Mouse (Mus musculus): Measurements from ENCODE around the gene Josd1. TPM values are rescaled to one million over a fixed set of nuclear protein-coding genes. Genes with fewer than 3 reads are reported as not detected.

The Josd1 gene
- total and polyA plus RNA-seq, 3 experiments = 16.7 to 23.3 (median 21.6) TPM

DNA sequence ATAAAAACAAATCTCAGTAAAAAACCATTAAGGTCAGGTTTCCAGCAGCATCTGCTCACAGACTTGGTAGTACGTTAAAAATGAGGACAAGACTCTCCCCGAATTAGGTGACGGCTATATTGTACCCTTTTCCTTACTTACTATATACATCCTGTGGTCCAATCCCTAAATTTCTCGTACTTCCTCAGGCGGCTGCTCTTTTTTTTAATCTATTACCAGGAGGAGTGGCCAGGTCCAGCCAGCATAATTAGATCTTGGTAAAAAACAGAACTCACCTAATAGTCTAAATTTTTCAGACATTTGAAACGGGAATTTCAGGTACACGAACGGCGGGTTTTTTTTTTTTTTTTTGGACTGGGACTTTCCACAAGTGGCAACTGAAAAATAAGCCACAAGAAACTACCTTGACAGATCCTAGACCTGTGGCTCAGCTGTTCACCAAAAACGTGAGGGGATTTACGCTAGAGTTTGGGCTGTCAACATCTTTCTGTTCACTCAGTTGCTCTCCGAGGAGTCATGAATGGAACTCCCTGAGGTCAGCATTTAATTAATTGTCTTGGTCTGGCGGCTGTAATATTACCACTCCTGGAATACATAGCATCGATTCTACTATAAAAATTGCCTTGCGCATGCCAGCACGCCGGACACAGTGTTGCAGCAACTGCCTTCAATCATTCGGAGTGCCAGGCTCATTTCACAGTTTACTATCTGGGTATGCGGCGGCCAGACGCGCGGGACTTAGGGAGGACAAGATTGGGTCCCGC is 2.1 kb upstream of the Josd1 start:
- H3K36me3 ChIP-seq (replicated peaks) = peaks cover 35% of the 10 kb centered on the region
- no peak for ATAC-seq (ENCODE audit: extremely low read depth, insufficient number of reproducible peaks, low FRiP score, poor library complexity, severe bottlenecking)
- peaks cover 72% of the 10 kb centered on the region for H3K4me1 ChIP-seq (ENCODE audit: insufficient read depth, low read depth, low read length)
- peak overlapping the region; percentile 96 for H3K4me3 ChIP-seq (ENCODE audit: low read depth, low read length)
- H3K9me3 ChIP-seq (replicated peaks) = no peaks in the 10 kb centered on the region
- H3K27me3 ChIP-seq (ENCODE audit: insufficient read depth, low read length) = no peaks in the 10 kb centered on the region
- no peak for DNase-seq (ENCODE audit: low spot score)
- no peak for TF ChIP-seq CTCF (IDR thresholded peaks at IDR 0.05; ENCODE audit: low read depth, low read length)
- TF ChIP-seq GATA2 (IDR thresholded peaks at IDR 0.05; ENCODE audit: borderline replicate concordance, low read depth, low read length) = no peak
- TF ChIP-seq TAL1 (conservative IDR thresholded peaks at IDR 0.05; ENCODE audit: low read depth, low read length) = no peak
- TF ChIP-seq POLR2AphosphoS5 (IDR thresholded peaks at IDR 0.05; ENCODE audit: insufficient replicate concordance, low read depth, low read length) = no peak
- TF ChIP-seq GATA1 (IDR thresholded peaks at IDR 0.05; ENCODE audit: borderline replicate concordance, low read length) = no peak

GRCm38 (mm10) chr15:79688268-79688956 is 693 bp upstream of the Josd1 start:
- DNase-seq (ENCODE audit: low spot score) = no peak
- TF ChIP-seq GATA2 (IDR thresholded peaks at IDR 0.05; ENCODE audit: borderline replicate concordance, low read depth, low read length) = no peak
- Histone ChIP-seq H3K9me3 (replicated peaks) (no peaks in the 10 kb centered on the region), H3K4me3 (ENCODE audit: low read depth, low read length) (peak overlapping the region; percentile 98), H3K4me1 (ENCODE audit: insufficient read depth, low read depth, low read length) (peaks cover 72% of the 10 kb centered on the region), H3K36me3 (replicated peaks) (peaks cover 35% of the 10 kb centered on the region), H3K27me3 (ENCODE audit: insufficient read depth, low read length) (no peaks in the 10 kb centered on the region)
- no peak for ATAC-seq (ENCODE audit: extremely low read depth, insufficient number of reproducible peaks, low FRiP score, poor library complexity, severe bottlenecking)

DNA sequence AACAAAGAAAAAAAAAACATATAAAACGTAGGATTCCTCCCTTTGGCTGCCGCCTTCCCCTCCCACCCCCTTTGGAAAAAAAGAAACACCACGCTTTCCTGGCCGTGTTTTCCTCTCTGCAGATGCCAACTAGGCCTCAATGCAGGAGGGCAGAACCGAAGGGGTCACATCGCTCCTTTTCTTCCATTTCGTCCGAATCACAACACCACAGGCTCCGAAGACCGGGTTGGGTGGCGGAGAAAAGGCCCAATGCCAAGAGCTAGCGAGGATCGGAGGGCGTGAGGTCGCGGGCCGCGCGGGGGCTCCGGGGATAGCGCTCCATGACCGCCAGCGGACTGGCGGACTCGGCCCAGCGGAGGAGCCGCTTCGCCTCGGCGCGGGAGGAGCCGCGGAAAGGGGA is 544 bp downstream of the Josd1 start:
- H3K9me3 ChIP-seq (replicated peaks) = no peaks in the 10 kb centered on the region
- no peaks in the 10 kb centered on the region for H3K27me3 ChIP-seq (ENCODE audit: insufficient read depth, low read length)
- H3K4me1 ChIP-seq (ENCODE audit: insufficient read depth, low read depth, low read length) = peaks cover 73% of the 10 kb centered on the region
- peak overlapping the region; percentile 98 for H3K4me3 ChIP-seq (ENCODE audit: low read depth, low read length)
- no peak for TF ChIP-seq GATA1 (IDR thresholded peaks at IDR 0.05; ENCODE audit: borderline replicate concordance, low read length)
- TF ChIP-seq POLR2AphosphoS5 (IDR thresholded peaks at IDR 0.05; ENCODE audit: insufficient replicate concordance, low read depth, low read length) = no peak
- no peak for TF ChIP-seq GATA2 (IDR thresholded peaks at IDR 0.05; ENCODE audit: borderline replicate concordance, low read depth, low read length)
- TF ChIP-seq TAL1 (conservative IDR thresholded peaks at IDR 0.05; ENCODE audit: low read depth, low read length) = no peak
- ATAC-seq (ENCODE audit: extremely low read depth, insufficient number of reproducible peaks, low FRiP score, poor library complexity, severe bottlenecking) = no peak
- DNase-seq (ENCODE audit: low spot score) = no peak
- peaks cover 42% of the 10 kb centered on the region for H3K36me3 ChIP-seq (replicated peaks)

DNA sequence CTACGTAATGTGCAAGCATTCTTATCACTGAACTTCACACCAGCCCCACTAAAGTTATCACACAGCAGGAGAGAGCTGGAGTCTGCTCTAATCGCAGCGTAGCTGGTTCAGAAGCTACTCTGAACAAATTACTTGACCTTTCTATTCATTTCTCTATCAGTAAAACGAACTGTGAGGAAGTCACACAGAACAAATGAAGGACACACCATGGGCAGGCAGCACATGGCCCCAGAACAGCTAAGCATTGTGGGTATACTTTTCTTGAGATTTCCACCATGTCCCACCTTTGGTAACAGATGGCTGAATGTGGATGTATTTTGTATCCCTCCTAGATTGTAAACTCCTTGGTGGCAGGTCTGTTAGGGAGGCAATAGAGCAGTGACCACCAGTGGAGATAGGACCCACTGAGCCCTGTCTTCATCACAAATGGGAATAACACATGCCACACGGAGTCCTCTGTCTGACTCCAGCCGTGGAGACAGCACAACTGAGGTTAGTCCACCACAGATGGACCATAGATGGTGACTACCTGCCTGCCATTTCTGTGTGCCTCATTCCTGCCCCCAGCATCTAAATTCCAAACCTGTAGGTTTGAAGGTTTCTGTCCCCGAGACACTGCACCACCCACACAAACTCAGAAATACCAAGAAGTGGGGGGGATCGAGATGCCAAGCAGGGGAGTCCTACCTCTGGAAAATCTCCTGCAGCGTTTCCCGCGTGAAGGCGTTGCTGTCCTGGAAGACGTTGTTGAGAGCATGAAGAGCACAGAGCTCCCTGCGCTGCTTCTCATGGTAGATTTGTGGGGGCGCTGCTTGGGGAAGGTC is 1.5 kb downstream of the Josd1 start:
- no peak for DNase-seq (ENCODE audit: low spot score)
- TF ChIP-seq CTCF (IDR thresholded peaks at IDR 0.05; ENCODE audit: low read depth, low read length) = no peak
- TF ChIP-seq GATA2 (IDR thresholded peaks at IDR 0.05; ENCODE audit: borderline replicate concordance, low read depth, low read length) = no peak
- TF ChIP-seq POLR2AphosphoS5 (IDR thresholded peaks at IDR 0.05; ENCODE audit: insufficient replicate concordance, low read depth, low read length) = no peak
- no peak for TF ChIP-seq GATA1 (IDR thresholded peaks at IDR 0.05; ENCODE audit: borderline replicate concordance, low read length)
- TF ChIP-seq TAL1 (conservative IDR thresholded peaks at IDR 0.05; ENCODE audit: low read depth, low read length) = no peak; the same call in 1 of the 2 replicates
- Histone ChIP-seq H3K4me1 (ENCODE audit: insufficient read depth, low read depth, low read length) (peaks cover 73% of the 10 kb centered on the region), H3K4me3 (ENCODE audit: low read depth, low read length) (peak overlapping the region; percentile 98), H3K27me3 (ENCODE audit: insufficient read depth, low read length) (no peaks in the 10 kb centered on the region), H3K36me3 (replicated peaks) (peaks cover 49% of the 10 kb centered on the region), H3K9me3 (replicated peaks) (no peaks in the 10 kb centered on the region)
- ATAC-seq (ENCODE audit: extremely low read depth, insufficient number of reproducible peaks, low FRiP score, poor library complexity, severe bottlenecking) = no peak

GRCm38 (mm10) chr15:79685141-79685641 is 2.5 kb downstream of the Josd1 start:
- Histone ChIP-seq H3K4me1 (ENCODE audit: insufficient read depth, low read depth, low read length) (peaks cover 78% of the 10 kb centered on the region), H3K4me3 (ENCODE audit: low read depth, low read length) (peak overlapping the region; percentile 98; the same call in 1 of the 2 replicates), H3K36me3 (replicated peaks) (peaks cover 57% of the 10 kb centered on the region), H3K27me3 (ENCODE audit: insufficient read depth, low read length) (no peaks in the 10 kb centered on the region), H3K9me3 (replicated peaks) (no peaks in the 10 kb centered on the region)
- TF ChIP-seq GATA1 (IDR thresholded peaks at IDR 0.05; ENCODE audit: borderline replicate concordance, low read length) (no peak), CTCF (IDR thresholded peaks at IDR 0.05; ENCODE audit: low read depth, low read length) (no peak)
- DNase-seq (ENCODE audit: low spot score) = no peak
- no peak for ATAC-seq (ENCODE audit: extremely low read depth, insufficient number of reproducible peaks, low FRiP score, poor library complexity, severe bottlenecking)

DNA sequence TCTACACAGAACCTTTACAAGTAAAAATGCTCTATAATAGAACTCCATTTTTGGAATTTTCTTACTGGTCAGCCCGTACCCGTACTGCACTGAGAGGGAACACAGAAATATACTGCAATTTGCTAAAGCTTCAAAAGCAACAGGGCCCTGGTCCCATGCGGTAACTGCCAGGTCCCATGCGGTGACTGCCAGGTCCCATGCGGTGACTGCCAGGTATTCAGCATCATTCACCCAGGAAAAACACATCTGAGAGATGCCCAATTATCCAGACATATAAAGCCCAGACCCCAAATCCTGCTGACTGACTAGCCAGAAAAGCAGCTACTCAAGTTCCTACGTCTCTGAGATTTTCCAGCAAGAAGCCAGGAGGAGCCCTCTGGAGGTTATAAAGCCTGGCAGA is 3.1 kb downstream of the Josd1 start:
- no peak for DNase-seq (ENCODE audit: low spot score)
- H3K9me3 ChIP-seq (replicated peaks) = no peaks in the 10 kb centered on the region
- no peak for TF ChIP-seq CTCF (IDR thresholded peaks at IDR 0.05; ENCODE audit: low read depth, low read length)
- TF ChIP-seq GATA1 (IDR thresholded peaks at IDR 0.05; ENCODE audit: borderline replicate concordance, low read length) = no peak
- TF ChIP-seq GATA2 (IDR thresholded peaks at IDR 0.05; ENCODE audit: borderline replicate concordance, low read depth, low read length) = no peak
- no peak for TF ChIP-seq TAL1 (conservative IDR thresholded peaks at IDR 0.05; ENCODE audit: low read depth, low read length)
- TF ChIP-seq POLR2AphosphoS5 (IDR thresholded peaks at IDR 0.05; ENCODE audit: insufficient replicate concordance, low read depth, low read length) = no peak
- no peaks in the 10 kb centered on the region for H3K27me3 ChIP-seq (ENCODE audit: insufficient read depth, low read length)
- H3K4me3 ChIP-seq (ENCODE audit: low read depth, low read length) = peak overlapping the region; percentile 98; the same call in 1 of the 2 replicates
- peaks cover 60% of the 10 kb centered on the region for H3K36me3 ChIP-seq (replicated peaks)
- peaks cover 77% of the 10 kb centered on the region for H3K4me1 ChIP-seq (ENCODE audit: insufficient read depth, low read depth, low read length)
- no peak for ATAC-seq (ENCODE audit: extremely low read depth, insufficient number of reproducible peaks, low FRiP score, poor library complexity, severe bottlenecking)

Data from G1E (cell line).